Mouse (Mus musculus): ENCODE data around the gene Rpl5.

Gene Rpl5

GRCm38 (mm10) chr5:107942941-107943340 is 42.6 kb downstream of the Rpl5 start:
- DNase-seq (ENCODE audit: low spot score in 2 of 2) = peak; percentile 58 to 61

GRCm38 (mm10) chr5:107943526-107943925 is 43.2 kb downstream of the Rpl5 start:
- DNase-seq (ENCODE audit: low spot score in 2 of 2) = no peak

GRCm38 (mm10) chr5:107946475-107946874 is 46.2 kb downstream of the Rpl5 start:
- peak in 1 of 2 experiments; percentile 46 for DNase-seq (ENCODE audit: low spot score in 2 of 2)

- no peak for DNase-seq (ENCODE audit: low spot score in 2 of 2)
Observed at GRCm38 (mm10) chr5:107947548-107947947, 47.2 kb downstream of the Rpl5 start.

- DNase-seq (ENCODE audit: low spot score in 2 of 2) = no peak
Observed at GRCm38 (mm10) chr5:107948899-107949298, 48.6 kb downstream of the Rpl5 start.

GRCm38 (mm10) chr5:107949607-107950006 is 49.3 kb downstream of the Rpl5 start:
- peak in 1 of 2 experiments; percentile 54 for DNase-seq (ENCODE audit: low spot score in 2 of 2)

- DNase-seq (ENCODE audit: low spot score in 2 of 2) = peak; percentile 65 to 72
Observed at GRCm38 (mm10) chr5:107950643-107951042, 50.3 kb downstream of the Rpl5 start.
